Mouse (Mus musculus) MEL (cell line): ENCODE data around the gene Gap43. TPM values are rescaled to one million over a fixed set of nuclear protein-coding genes. Genes with fewer than 3 reads are reported as not detected.

Experiments
- DNase-seq: peaks from one replicate; pipeline ENCODE4 v3.0.0; 2011; ENCODE audit warnings: low read depth, low spot score
- H3K27ac ChIP-seq: 2 replicates; pipeline ENCODE4 v1.5.1; 2012; ENCODE audit warnings: low read depth, mild to moderate bottlenecking, control low read depth, low read length, moderate library complexity; ENCODE audit not compliant: control insufficient read depth
- H3K27me3 ChIP-seq, 2 experiments: fragments of 150-350 bp in 1 of 2; sonication (generic) in 1 of 2; 2 replicates each; pipeline ENCODE4 v1.6.1; 2012; ENCODE audit warnings: low read length in 2 of 2, mild to moderate bottlenecking in 2 of 2, improper control_type of control experiment in 1 of 2, moderate library complexity in 1 of 2; ENCODE audit not compliant: insufficient read depth in 2 of 2, control insufficient read depth in 1 of 2
- H3K36me3 ChIP-seq, 2 experiments: 2 replicates each; pipeline ENCODE4 v1.6.1; 2012 to 2014; ENCODE audit warnings: low read length in 2 of 2, improper control_type of control experiment in 1 of 2, inconsistent platforms in 1 of 2, mild to moderate bottlenecking in 1 of 2; ENCODE audit not compliant: insufficient read depth in 2 of 2, control insufficient read depth in 1 of 2
- H3K4me1 ChIP-seq, 2 experiments: fragments of 150-350 bp in 1 of 2; sonication (generic) in 1 of 2; 2 replicates each; pipeline ENCODE4 v1.6.1; 2012; ENCODE audit warnings: low read length in 2 of 2, improper control_type of control experiment in 1 of 2, mild to moderate bottlenecking in 1 of 2; ENCODE audit not compliant: insufficient read depth in 2 of 2, control insufficient read depth in 1 of 2
- H3K4me3 ChIP-seq, 2 experiments: fragments of 150-350 bp in 1 of 2; sonication (generic) in 1 of 2; 2 replicates each; pipeline ENCODE4 v1.5.1; 2012; ENCODE audit warnings: low read depth in 2 of 2, low read length in 2 of 2, mild to moderate bottlenecking in 2 of 2, moderate library complexity in 2 of 2, control low read depth in 1 of 2, improper control_type of control experiment in 1 of 2; ENCODE audit not compliant: control insufficient read depth in 1 of 2, insufficient read depth in 1 of 2
- H3K79me2 ChIP-seq: 2 replicates; pipeline ENCODE4 v1.6.1; 2012; ENCODE audit warnings: mild to moderate bottlenecking, low read length, moderate library complexity; ENCODE audit not compliant: control insufficient read depth, poor library complexity, insufficient read depth
- H3K9ac ChIP-seq: 2 replicates; pipeline ENCODE4 v1.6.1; 2012; ENCODE audit warnings: low read depth, mild to moderate bottlenecking, control low read depth, low read length, moderate library complexity; ENCODE audit not compliant: control insufficient read depth, poor library complexity, severe bottlenecking
- H3K9me3 ChIP-seq: fragments of 150-350 bp; sonication (generic); replicated peaks from 2 replicates; pipeline ENCODE4 v1.6.1; 2012; ENCODE audit warnings: mild to moderate bottlenecking, low read length, improper control_type of control experiment, moderate library complexity; ENCODE audit not compliant: insufficient read depth
- CHD1 ChIP-seq: IDR thresholded peaks from 2 replicates; pipeline ENCODE4 v1.6.1; 2012; ENCODE audit warnings: low read depth, mild to moderate bottlenecking, inconsistent platforms, low read length, improper control_type of control experiment
- CHD2 ChIP-seq: IDR thresholded peaks from 2 replicates; pipeline ENCODE4 v1.6.1; 2011; ENCODE audit warnings: low read length, improper control_type of control experiment
- CTCF ChIP-seq, 3 experiments: IDR thresholded peaks in 2 of 3; conservative IDR thresholded peaks in 1 of 3; 2 replicates each; pipeline ENCODE4 v1.5.1; 2011 to 2012; ENCODE audit warnings: low read length in 3 of 3, low read depth in 2 of 3, mild to moderate bottlenecking in 2 of 3, improper control_type of control experiment in 1 of 3, inconsistent platforms in 1 of 3, mixed read lengths in 1 of 3, moderate library complexity in 1 of 3; ENCODE audit not compliant: control insufficient read depth in 1 of 3, insufficient read depth in 1 of 3, poor library complexity in 1 of 3, severe bottlenecking in 1 of 3
- EP300 ChIP-seq, 2 experiments: IDR thresholded peaks; 2 replicates each; pipeline ENCODE4 v1.6.1; 2011; ENCODE audit warnings: improper control_type of control experiment in 2 of 2, low read length in 2 of 2, low read depth in 1 of 2, mild to moderate bottlenecking in 1 of 2
- GABPA ChIP-seq: IDR thresholded peaks from 2 replicates; pipeline ENCODE4 v1.6.1; 2012; ENCODE audit warnings: low read depth, mild to moderate bottlenecking, inconsistent platforms, low read length, improper control_type of control experiment, moderate library complexity
- HCFC1 ChIP-seq: IDR thresholded peaks from 2 replicates; pipeline ENCODE4 v1.6.1; 2012; ENCODE audit warnings: low read depth, mild to moderate bottlenecking, inconsistent platforms, low read length, improper control_type of control experiment, moderate library complexity
- KAT2A ChIP-seq: conservative IDR thresholded peaks from 2 replicates; pipeline ENCODE4 v1.6.1; 2012; ENCODE audit warnings: low read depth, low read length, improper control_type of control experiment, inconsistent platforms
- MAX ChIP-seq: IDR thresholded peaks from 2 replicates; pipeline ENCODE4 v1.6.1; 2011; ENCODE audit warnings: low read length, improper control_type of control experiment
- MXI1 ChIP-seq: IDR thresholded peaks from 2 replicates; pipeline ENCODE4 v1.6.1; 2011; ENCODE audit warnings: mild to moderate bottlenecking, low read depth, low read length, improper control_type of control experiment
- MYB ChIP-seq: IDR thresholded peaks from 2 replicates; pipeline ENCODE4 v1.6.1; 2011; ENCODE audit warnings: mild to moderate bottlenecking, low read depth, low read length, improper control_type of control experiment
- MYC ChIP-seq: IDR thresholded peaks from 2 replicates; pipeline ENCODE4 v1.6.1; 2011; ENCODE audit warnings: low read depth, mild to moderate bottlenecking, low read length, improper control_type of control experiment, moderate library complexity
- NRF1 ChIP-seq: IDR thresholded peaks from 2 replicates; pipeline ENCODE4 v1.6.1; 2014; ENCODE audit warnings: low read depth, mild to moderate bottlenecking, inconsistent platforms, low read length, improper control_type of control experiment, moderate library complexity; ENCODE audit not compliant: poor library complexity, insufficient read depth, severe bottlenecking
- POLR2A ChIP-seq, 2 experiments: IDR thresholded peaks; 2 replicates each; pipeline ENCODE4 v1.6.1; 2011 to 2012; ENCODE audit warnings: low read length in 2 of 2, mild to moderate bottlenecking in 2 of 2, control low read depth in 1 of 2, improper control_type of control experiment in 1 of 2, low read depth in 1 of 2, moderate library complexity in 1 of 2; ENCODE audit not compliant: control insufficient read depth in 1 of 2, insufficient read depth in 1 of 2, poor library complexity in 1 of 2
- USF1 ChIP-seq: IDR thresholded peaks from 2 replicates; pipeline ENCODE4 v1.6.1; 2014; ENCODE audit warnings: low read depth, mild to moderate bottlenecking, inconsistent platforms, low read length, improper control_type of control experiment, moderate library complexity
- ZKSCAN1 ChIP-seq: IDR thresholded peaks from 2 replicates; pipeline ENCODE4 v1.6.1; 2012; ENCODE audit warnings: low read depth, mild to moderate bottlenecking, inconsistent platforms, low read length, improper control_type of control experiment, moderate library complexity
- polyA plus RNA-seq, 2 experiments: library from polyadenylated mRNA; stranded (reverse) in 1 of 2; unstranded in 1 of 2; fragments of >175 nt in 1 of 2; fragments of >200 nt in 1 of 2; gene quantifications; 2 replicates each; pipeline versions ENCODE4 v1.2.1 to v1.2.4; 2012; ENCODE audit warnings: low replicate concordance in 2 of 2, low read depth in 1 of 2; ENCODE audit not compliant: insufficient read length in 2 of 2, insufficient read depth in 1 of 2, missing spikeins in 1 of 2
- total RNA-seq: library from RNA; depleted of rRNA; stranded (reverse); fragments of 300-350 nt; gene quantifications from 2 replicates; pipeline ENCODE4 v1.2.3, GENCODE M21; 2012; rRNA removed

Gap43 gene
- total RNA-seq (not detected in 2 replicates), polyA plus RNA-seq (not detected)

GRCm38 (mm10) chr16:42340021-42340768, at the start of gene Gap43:
Gene Gap43 (minus strand): TSS chr16:42340651.
- DNase-seq: no peak
- Histone ChIP-seq H3K27ac (no peak within 1 kb of the TSS), H3K79me2 (no peaks in the 10 kb centered on the region), H3K4me1 (no peaks in the 10 kb centered on the region), H3K9ac (no peak within 1 kb of the TSS), H3K4me3 (no peak within 1 kb of the TSS), H3K27me3 (no peaks in the 10 kb centered on the region), H3K36me3 (no peaks in the 10 kb centered on the region), H3K9me3 (no peaks in the 10 kb centered on the region)
- no peak for TF ChIP-seq KAT2A
- TF ChIP-seq MYC: no peak
- no peak for TF ChIP-seq POLR2A (IDR thresholded peaks at IDR 0.05; ENCODE audit: control insufficient read depth in 1 of 2, insufficient read depth in 1 of 2, low read depth in 1 of 2, low read length in 2 of 2, poor library complexity in 1 of 2)

DNA sequence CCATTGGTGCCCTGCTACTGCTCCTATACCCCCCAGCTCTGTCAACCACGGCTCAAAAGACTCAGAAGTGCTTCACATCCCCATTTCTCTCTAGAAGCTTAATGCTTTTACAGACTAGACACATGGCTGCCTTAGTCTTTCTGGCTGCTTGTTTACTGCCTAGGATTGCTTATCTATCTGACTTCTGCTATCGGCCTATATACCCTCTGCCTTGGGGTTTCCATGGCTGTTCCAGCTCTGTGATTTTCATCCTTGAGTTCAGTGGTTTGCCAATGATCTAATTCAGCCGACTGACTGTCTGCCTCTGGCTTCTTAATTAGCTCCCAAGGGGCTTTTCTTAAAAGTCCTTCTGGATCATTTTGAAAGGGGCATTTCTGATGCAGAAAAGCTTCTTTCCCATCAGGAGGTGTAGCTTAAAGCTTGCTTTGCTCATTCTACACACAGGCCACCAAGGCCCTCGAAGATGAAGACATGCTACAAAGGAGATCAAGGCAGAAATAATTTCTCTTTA, 40.9 kb upstream of the Gap43 start:
- Histone ChIP-seq H3K4me3 (no peak overlapping the region), H3K36me3 (no peaks in the 10 kb centered on the region), H3K79me2 (no peaks in the 10 kb centered on the region), H3K9me3 (no peaks in the 10 kb centered on the region), H3K4me1 (no peaks in the 10 kb centered on the region), H3K27ac (no peak overlapping the region), H3K9ac (no peak overlapping the region), H3K27me3 (no peaks in the 10 kb centered on the region)
- DNase-seq: no peak
- TF ChIP-seq MAX (no peak), CTCF (IDR thresholded peaks at IDR 0.05 in 2 of 3, conservative IDR thresholded peaks at IDR 0.05 in 1 of 3; ENCODE audit: control insufficient read depth in 1 of 3, insufficient read depth in 1 of 3, low read depth in 2 of 3, low read length in 3 of 3, poor library complexity in 1 of 3, severe bottlenecking in 1 of 3) (no peak), USF1 (no peak), HCFC1 (no peak), GABPA (no peak), NRF1 (no peak), MXI1 (no peak), MYB (no peak), EP300 (IDR thresholded peaks at IDR 0.05; ENCODE audit: low read depth in 1 of 2, low read length in 2 of 2) (no peak), CHD2 (no peak), ZKSCAN1 (no peak), CHD1 (no peak)
